Mouse (Mus musculus): ENCODE measurements around the gene Mcrip1.

The Mcrip1 gene

DNA sequence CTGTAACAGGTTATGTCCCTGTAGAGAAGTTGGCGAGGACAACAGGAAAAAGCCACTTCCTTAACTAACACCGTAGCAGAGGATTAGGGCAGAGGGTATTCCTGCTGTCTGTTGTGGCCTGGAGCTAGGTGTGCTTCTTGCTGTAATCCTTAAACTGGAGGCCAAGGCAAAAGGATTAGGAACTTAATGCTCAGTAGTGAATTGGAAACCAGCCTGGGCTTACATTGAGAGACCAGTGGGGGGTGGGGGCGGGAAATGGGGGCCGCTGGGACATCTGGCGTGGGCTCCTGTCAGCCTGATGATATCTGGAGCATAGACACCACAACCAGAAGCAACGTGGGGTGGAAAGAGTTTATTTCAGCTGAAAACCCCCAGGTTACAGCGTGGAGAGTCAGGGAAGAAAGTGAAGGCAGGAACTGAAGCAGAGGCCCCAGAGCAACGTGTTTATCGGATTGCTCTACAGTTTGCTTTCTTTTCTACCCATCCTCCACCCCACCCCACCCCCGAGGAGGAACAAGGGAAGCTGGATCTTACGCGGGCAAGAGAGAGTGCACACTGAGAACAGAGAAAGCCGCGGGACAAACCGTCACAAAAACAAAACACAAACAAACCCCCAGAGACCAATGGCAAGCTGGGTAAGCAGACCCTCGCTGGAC is 39.0 kb downstream of the Mcrip1 start:
- DNase-seq = no peak

DNA sequence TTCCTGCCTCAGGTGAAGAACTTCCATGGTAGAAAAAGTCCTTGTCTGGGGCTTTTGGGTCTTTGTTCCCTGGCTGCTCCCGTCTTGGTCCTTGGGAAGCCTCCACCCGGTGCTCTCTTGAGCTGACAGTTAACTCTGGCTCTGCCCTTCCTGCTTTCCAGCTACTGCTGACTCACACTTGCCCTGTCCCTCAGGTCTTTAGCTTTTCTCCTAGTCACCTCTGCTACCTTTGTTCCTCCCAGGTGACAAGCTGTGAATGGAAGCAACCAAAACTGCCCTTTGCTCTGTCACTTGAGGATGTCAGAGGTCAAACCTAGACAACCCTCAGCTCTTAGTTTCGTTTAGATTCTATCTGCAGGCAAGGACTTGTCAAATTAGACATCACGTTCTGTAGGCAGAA is 39.6 kb downstream of the Mcrip1 start:
- no peak for DNase-seq

DNA sequence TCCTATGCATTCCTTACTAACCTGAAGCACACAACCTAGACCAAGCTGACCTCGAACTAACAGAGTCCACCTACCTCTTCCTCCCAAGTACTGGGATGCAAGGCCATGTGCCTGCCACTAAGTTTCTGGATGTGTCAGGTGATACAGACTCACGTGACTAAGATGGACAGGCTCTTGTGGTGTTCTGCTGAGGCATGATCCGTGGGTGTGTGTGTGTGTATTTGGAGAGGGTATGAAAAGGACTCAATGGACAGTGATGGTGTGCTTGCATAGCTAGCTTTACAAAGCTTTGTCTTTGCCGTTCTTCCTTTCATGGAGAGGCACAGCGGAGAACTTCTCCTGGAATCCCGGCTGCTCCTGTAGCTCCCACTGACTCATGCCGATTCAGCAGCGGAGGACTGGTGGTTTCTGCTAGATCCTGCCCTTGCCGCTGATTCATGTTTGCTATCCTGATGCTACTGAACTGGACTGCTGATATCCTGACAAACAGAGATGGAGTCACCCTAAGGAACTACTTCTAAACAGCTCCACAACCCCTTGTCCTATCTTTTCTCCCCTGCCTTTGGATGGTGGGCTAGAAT is 41.1 kb downstream of the Mcrip1 start:
- DNase-seq = no peak

DNA sequence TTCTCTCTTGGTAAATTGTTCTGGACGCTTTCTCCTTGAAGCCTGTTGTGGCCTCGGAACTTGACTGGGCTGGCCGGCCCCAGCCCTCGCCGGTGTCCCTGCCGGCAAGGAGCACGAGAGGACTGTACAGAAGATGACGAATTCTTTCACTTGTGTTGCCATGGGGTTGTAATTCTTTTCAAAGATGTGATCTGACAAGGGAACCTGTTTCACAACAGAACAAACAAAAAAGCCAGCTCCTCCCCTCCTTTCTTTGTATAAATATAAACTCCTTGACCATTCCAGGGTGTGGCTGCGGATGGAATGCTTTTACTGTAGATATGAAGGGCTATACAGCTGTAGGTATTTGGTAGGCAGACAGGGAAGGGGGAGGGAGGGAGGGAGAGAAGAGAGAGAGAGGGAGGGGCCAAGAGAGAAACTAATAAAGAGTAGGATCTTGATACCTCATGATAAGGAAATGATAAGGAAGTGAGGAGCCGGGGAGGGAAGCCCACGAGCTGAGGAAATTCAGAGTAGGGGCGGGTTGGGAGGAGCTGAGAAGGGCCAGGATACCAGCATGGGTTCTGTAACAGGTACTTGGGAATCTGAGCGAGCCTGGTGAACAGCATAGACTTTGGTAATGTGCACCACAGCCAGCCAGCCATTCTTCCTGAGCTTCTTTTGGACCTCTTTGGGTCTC is 41.8 kb downstream of the Mcrip1 start:
- no peak for DNase-seq

- no peak for DNase-seq
These were observed 42.6 kb downstream of the Mcrip1 start for GRCm38 (mm10) chr11:120506899-120507298.

- DNase-seq = no peak
These were observed 43.9 kb downstream of the Mcrip1 start for GRCm38 (mm10) chr11:120505661-120506060.

DNA sequence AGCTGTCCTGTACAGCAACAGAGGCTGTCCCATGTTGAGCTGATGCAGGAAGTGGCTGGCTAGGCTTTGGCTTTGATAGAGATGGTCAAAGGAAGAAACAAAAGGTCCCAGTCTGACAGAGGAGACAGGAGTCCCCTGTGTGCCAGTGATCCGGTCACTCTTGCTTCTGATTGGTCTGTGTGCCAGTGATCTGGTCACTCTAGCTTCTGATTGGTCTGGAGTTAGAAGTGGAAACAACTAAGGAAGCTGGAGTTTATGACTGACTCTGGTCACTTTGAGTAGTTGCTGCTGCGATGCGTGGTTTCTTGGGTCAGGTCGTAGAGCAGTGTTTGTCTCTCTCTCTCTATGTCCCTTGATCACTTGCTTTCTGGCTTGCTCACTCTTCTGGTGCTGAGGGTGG is 47.8 kb downstream of the Mcrip1 start:
- DNase-seq = no peak

GRCm38 (mm10) chr11:120501018-120501417 is 48.5 kb downstream of the Mcrip1 start:
- no peak for DNase-seq

DNA sequence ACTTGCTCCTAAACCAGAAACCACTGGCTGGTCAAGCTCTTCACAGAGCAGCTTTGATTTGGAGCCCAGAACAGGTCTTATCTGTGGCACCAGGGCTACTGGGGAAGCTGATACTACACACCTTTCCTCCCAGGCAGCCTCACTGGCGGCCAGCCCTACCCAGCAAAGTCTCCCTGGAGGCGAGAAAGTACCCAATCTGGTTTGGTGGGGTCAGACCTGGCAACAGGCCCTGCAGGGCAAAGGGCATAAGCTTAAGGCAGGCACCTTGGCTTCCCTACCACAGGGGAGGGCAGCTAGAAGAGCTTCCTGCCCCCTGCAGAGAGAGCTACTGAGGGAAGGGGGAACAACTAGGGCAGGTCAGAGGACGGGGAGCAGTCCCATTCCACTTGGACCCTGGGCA is 49.2 kb downstream of the Mcrip1 start:
- no peak for DNase-seq

DNA sequence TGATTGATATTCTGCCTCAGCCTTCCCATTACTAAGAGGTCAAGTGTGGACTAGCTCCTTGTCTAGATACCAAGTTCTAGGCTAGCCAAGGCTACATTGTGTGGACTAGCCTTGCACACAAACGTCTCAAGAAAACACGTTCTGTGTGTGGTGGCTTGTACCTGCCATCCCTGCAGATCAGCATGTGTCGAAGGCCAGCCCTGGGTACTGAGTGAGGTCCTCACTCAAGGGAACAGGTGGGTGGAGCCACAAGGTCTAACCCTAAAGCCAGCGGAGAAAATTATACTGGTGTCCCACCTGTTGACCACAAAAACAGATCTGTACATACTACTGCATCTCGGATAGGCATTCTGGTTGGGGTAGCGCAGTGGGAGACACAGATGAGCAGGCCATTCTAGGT is 49.6 kb downstream of the Mcrip1 start:
- DNase-seq = no peak

DNA sequence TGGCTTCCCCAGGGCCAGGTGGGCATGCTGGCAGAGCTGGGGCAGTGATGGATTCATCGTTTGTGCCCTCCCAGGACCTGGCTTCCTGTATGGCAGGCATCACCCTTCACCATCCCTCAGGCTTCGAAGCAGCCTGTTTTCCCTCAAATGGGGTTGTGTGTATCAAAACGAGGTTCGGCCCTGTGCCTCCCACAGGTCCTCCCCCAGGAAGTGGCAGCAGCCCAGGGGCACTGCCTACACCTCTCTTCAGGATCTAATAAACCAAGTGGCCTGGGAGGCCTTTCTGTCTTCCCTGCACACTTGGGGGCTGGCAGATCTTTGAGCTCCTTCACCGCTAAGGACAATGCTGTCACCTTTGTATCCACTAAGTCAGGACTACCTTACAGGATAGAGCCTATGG is 50.6 kb downstream of the Mcrip1 start:
- DNase-seq = no peak

GRCm38 (mm10) chr11:120498226-120498625 is 51.3 kb downstream of the Mcrip1 start:
- DNase-seq = no peak

GRCm38 (mm10) chr11:120497436-120497835 is 52.1 kb downstream of the Mcrip1 start:
- DNase-seq = no peak

- DNase-seq = no peak
These were observed 55.6 kb downstream of the Mcrip1 start for GRCm38 (mm10) chr11:120493911-120494310.

DNA sequence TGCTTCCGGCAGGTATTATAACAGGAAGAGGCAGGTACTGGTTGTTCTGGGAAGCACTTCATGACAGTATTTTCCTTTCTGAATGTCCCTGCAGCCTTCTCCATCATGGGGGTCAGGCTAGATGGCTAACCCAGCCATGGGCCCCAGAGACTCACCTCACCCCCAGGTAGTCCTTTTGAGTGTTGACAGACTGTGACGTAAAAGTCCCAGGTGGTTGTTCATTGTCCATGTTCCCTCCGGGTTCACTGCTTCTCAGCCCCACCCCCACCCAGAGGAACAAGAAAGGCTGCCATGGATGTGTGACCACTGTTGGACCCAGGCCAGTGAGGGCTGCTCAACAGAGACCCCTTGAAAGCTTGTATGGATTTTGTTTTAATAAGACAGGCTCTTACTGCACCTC is 56.2 kb downstream of the Mcrip1 start:
- DNase-seq = no peak
